Mouse (Mus musculus): Measurements from ENCODE around the gene Zdhhc25.

Gene Zdhhc25

DNA sequence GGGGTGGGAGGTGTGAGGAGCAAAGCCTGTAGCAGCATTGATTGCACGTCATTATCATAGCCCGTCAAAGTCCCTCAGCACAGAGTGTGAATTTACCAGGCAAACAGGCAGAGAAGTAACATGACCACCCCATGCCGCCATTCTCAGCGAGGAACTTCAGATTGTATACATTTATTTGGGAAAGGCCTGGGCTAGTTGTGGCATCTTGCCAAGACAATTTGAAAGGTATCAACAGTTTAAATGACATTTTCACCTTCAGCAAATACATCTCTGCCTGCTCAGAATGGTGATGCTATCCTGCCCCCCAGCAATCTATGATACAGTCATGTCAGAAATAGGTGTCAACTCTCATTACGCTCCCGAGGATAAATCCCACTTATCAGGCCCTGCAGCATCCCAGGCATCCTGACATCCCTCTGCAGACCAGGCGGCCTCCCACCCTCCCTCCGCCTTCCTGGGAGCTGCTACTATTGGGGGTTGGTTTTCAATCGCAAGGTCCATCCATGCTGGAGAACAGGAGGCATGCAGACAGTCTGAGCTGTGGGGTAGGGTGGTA lies 28.8 kb downstream of the Zdhhc25 start:
- DNase-seq (ENCODE audit: low spot score): no peak

DNA sequence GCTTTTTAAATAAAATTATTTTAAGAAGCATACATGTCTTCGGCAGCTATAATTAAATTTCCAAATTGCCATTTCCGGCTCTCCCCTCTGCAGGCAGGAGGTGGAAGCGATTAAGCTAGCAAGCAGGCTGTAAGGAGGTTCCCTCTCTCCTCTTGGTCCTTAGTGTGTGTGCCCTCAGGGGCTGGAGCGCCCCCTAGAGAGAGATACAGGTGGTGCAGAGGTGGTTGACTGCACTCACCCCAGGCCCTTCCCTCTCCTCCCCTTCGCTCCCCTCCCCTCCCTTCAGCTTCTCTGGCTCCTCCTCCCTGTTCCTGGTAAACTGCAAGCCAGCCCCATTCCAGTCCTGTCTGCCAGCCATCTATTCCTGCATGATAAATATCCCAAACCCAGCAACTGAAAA lies 35.1 kb downstream of the Zdhhc25 start:
- DNase-seq (ENCODE audit: low spot score): no peak

DNA sequence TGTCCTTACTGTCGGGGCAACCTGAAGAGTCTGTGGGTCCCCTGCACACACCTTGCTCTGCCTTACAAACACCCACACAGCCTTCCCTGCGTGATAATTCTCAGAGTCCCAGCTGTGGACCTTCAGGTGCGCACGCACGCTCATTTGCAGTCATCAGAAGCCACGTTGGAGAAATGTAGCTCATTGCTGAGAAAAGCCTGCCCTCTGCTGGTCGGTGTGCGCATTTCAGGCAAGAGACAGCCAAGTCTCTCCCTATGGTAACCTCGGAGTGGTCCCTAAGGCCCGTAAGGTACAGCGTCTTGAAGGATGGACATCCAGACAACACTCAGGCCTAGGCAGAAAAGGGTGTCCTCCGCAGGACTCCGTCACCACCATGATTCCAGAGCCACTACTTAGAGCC lies 50.9 kb downstream of the Zdhhc25 start:
- peak; percentile 44 for DNase-seq (ENCODE audit: low spot score)

All from ovary, postnatal 14 days (tissue).